Mouse (Mus musculus): ENCODE measurements at regions not wholly inside any gene's neighbourhood (a gene's known extent, or its start where the extent isn't known, plus 50 kb on each side); places are given as distances from the start of the nearest gene placed in this dataset.

DNA sequence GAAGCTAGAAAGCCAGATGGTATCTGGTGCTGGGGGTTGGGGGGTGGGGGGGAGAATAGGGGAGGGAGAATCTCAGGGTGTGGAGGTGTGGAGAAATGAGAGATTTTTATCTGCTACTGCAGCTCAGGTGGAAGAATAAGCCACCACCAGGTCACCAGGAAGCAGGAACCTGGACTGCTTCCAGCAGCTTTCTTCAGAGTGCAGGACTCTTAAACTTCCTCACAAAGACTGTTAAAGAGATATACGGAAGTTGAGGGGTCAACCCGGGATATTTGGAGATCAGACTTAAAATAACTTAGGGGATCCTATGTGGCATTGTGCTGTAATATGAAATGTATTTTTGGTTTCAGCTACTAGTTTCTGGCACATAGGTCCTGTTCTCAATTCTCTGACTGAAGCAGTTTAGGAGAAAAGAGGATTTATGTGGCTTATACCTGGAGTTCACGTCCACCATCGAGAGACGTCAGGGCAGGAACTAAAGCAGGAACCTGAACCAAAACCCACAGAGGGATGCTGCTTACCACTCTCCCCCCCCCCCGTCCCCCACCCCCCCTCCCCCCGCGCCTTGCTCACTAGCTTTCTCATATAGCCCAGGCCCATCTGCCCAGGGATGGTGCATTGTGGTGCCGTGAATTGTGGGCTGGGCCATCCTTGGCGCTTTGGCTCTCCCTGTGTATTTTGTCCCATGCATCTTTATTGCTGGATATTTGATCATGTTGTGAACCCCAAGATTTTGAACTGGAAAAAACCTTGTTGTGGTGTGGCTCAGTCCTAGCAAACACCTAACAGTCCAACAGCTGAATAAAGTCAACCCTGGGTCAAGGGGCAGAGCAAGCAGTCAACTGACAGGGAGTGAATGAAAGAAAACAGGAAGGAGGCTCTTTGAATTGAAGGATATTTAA, 143.2 kb downstream of the Qrsl1 start:
- Histone ChIP-seq H3K36me3 (ENCODE audit: control insufficient read depth, insufficient read depth, low read length) (no peaks in the 10 kb centered on the region), H3K9me3 (ENCODE audit: control insufficient read depth, low read length) (no peaks in the 10 kb centered on the region), H3K27me3 (ENCODE audit: control insufficient read depth, insufficient read depth, low read length) (no peaks in the 10 kb centered on the region), H3K9ac (replicated peaks; ENCODE audit: low read length) (no peak overlapping the region), H3K4me1 (ENCODE audit: control insufficient read depth, insufficient read depth, low read length) (no peaks in the 10 kb centered on the region), H3K4me3 (replicated peaks; ENCODE audit: low read depth, low read length) (no peak overlapping the region), H3K4me2 (ENCODE audit: low read length) (no peak overlapping the region), H3K27ac (replicated peaks; ENCODE audit: low read depth, low read length) (no peak overlapping the region)
- ATAC-seq (ENCODE audit: low FRiP score, low TSS enrichment) (no peak), DNase-seq (no peak)
- 84% methylated on average over 10 of the region's 10 CpGs for WGBS

DNA sequence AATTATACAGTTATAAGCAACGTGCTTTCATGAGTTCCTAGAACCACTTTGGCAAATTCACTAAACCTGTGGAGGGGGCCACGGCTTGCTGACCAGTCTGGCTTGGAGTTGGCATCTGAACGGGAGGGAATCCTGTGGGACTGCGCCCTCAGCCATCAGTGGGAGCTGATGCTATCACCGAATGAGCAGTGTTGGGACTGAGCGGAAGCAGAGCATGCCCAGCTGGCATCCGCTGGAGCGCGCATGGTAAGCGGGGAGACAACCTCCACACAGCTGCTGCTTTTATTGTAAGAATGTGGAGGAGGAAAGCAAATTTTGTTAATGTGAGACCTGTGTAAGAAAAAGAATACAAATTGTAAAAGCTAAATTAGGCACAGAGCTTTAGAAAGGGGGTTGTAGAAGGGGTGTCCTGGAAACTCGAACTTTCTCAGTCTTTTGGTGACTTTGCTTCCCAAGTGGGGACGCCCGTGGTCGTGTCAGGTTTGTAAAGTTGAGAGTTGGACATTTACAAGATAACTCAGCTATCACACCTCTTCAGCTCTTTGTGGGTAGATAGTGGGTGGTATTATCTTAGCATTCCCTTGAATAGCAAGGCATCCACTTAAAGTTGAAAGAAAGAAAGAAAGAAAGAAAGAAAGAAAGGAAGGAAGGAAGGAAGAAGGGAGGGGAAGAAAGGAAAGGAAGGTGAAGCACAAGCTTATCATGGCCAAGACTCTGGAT, 142.2 kb downstream of the Qrsl1 start:
- ATAC-seq (ENCODE audit: low FRiP score, low TSS enrichment), result no peak
- no peak overlapping the region for H3K4me3 ChIP-seq (replicated peaks; ENCODE audit: low read depth, low read length)
- no peaks in the 10 kb centered on the region for H3K4me1 ChIP-seq (ENCODE audit: control insufficient read depth, insufficient read depth, low read length)
- H3K9ac ChIP-seq (replicated peaks; ENCODE audit: low read length), result no peak overlapping the region
- no peaks in the 10 kb centered on the region for H3K36me3 ChIP-seq (ENCODE audit: control insufficient read depth, insufficient read depth, low read length)
- no peak for DNase-seq
- H3K27ac ChIP-seq (replicated peaks; ENCODE audit: low read depth, low read length), result no peak overlapping the region
- H3K9me3 ChIP-seq (ENCODE audit: control insufficient read depth, low read length), result no peaks in the 10 kb centered on the region
- no peak overlapping the region for H3K4me2 ChIP-seq (ENCODE audit: low read length)
- 82% methylated on average over 14 of the region's 14 CpGs for WGBS
- H3K27me3 ChIP-seq (ENCODE audit: control insufficient read depth, insufficient read depth, low read length), result no peaks in the 10 kb centered on the region

DNA sequence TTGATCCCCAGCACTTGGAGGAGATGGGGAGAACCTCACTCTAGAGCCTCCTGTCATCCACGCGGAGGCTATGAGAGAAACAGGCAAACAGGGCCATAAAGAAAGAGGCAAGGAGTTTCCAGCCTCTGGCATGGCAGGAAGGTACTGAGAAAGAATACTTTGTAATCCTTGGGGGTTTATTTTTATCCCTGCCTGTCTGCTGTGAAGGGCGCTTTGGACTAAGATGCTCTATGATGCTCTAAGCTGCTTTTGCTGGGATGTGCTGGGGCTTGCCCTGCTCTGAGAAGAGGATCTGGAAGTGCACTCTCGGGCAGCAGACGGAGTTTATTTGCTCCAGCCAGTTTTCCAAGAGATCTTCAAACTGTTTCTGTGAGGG, 141.7 kb downstream of the Qrsl1 start:
- WGBS, result 88% methylated on average over 5 of the region's 5 CpGs
- no peak overlapping the region for H3K27ac ChIP-seq (replicated peaks; ENCODE audit: low read depth, low read length)
- H3K4me1 ChIP-seq (ENCODE audit: control insufficient read depth, insufficient read depth, low read length), result no peaks in the 10 kb centered on the region
- H3K9ac ChIP-seq (replicated peaks; ENCODE audit: low read length), result no peak overlapping the region
- H3K4me3 ChIP-seq (replicated peaks; ENCODE audit: low read depth, low read length), result no peak overlapping the region
- ATAC-seq (ENCODE audit: low FRiP score, low TSS enrichment) (no peak), DNase-seq (no peak)
- no peaks in the 10 kb centered on the region for H3K9me3 ChIP-seq (ENCODE audit: control insufficient read depth, low read length)
- H3K4me2 ChIP-seq (ENCODE audit: low read length), result no peak overlapping the region
- H3K27me3 ChIP-seq (ENCODE audit: control insufficient read depth, insufficient read depth, low read length), result no peaks in the 10 kb centered on the region
- H3K36me3 ChIP-seq (ENCODE audit: control insufficient read depth, insufficient read depth, low read length), result no peaks in the 10 kb centered on the region

DNA sequence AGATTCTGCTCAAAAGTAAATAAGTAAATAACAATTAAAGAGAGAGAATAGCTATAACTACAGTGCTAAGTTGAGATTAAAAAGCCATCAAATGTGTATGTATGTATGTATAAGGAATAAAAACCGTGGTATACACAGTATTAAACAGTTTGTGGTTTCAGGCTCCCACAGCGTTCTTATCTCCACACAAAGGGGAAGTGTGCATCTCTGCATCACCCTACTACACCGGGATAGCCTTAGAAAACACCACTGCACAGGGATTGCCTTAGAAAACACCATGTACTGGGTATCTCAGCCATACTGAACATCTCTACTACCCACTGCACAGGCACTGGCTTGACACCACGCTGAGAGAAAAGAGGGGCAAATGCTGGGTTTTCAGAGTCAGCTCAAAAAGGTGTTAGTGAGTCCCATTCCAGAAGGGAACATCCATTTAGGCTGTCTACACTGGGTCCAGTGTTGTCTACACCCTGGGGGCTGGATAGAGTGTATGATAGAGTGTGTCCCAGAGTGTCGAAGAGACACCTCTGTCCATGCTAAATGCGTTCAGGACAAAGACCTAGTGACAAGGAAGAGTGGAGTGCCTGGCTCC, 139.5 kb downstream of the Qrsl1 start:
- no peak for DNase-seq
- H3K36me3 ChIP-seq (ENCODE audit: control insufficient read depth, insufficient read depth, low read length), result no peaks in the 10 kb centered on the region
- H3K27me3 ChIP-seq (ENCODE audit: control insufficient read depth, insufficient read depth, low read length), result no peaks in the 10 kb centered on the region
- H3K4me1 ChIP-seq (ENCODE audit: control insufficient read depth, insufficient read depth, low read length), result no peaks in the 10 kb centered on the region
- no peaks in the 10 kb centered on the region for H3K9me3 ChIP-seq (ENCODE audit: control insufficient read depth, low read length)
- WGBS, result 86% methylated on average over 6 of the region's 6 CpGs
- no peak overlapping the region for H3K4me3 ChIP-seq (replicated peaks; ENCODE audit: low read depth, low read length)
- H3K27ac ChIP-seq (replicated peaks; ENCODE audit: low read depth, low read length), result no peak overlapping the region
- no peak for ATAC-seq (ENCODE audit: low FRiP score, low TSS enrichment)
- no peak overlapping the region for H3K4me2 ChIP-seq (ENCODE audit: low read length)
- H3K9ac ChIP-seq (replicated peaks; ENCODE audit: low read length), result no peak overlapping the region

DNA sequence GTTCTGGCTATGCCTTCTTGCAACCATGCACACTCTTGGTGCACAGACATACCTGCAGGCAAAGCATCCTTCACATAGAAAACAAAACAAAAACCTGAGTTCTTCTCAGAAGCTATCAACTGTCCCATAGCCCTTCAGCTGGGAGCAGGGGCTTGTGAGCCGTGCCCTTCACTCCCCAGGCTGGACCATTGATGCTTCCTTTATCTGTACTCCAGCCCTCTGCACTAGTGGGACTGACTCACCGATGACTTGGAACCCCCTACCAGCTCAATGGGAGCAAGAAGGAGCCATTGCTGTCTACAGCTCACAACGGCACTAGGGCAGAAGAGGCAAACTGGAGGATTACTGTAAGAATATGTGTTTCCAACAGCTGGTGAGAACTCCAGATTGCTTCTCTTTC, 137.0 kb downstream of the Qrsl1 start:
- 86% methylated on average over 3 of the region's 3 CpGs for WGBS
- Histone ChIP-seq H3K27ac (replicated peaks; ENCODE audit: low read depth, low read length) (no peak overlapping the region), H3K4me2 (ENCODE audit: low read length) (no peak overlapping the region), H3K9ac (replicated peaks; ENCODE audit: low read length) (no peak overlapping the region), H3K27me3 (ENCODE audit: control insufficient read depth, insufficient read depth, low read length) (no peaks in the 10 kb centered on the region), H3K4me1 (ENCODE audit: control insufficient read depth, insufficient read depth, low read length) (no peaks in the 10 kb centered on the region), H3K36me3 (ENCODE audit: control insufficient read depth, insufficient read depth, low read length) (no peaks in the 10 kb centered on the region), H3K9me3 (ENCODE audit: control insufficient read depth, low read length) (no peaks in the 10 kb centered on the region), H3K4me3 (replicated peaks; ENCODE audit: low read depth, low read length) (no peak overlapping the region)
- ATAC-seq (ENCODE audit: low FRiP score, low TSS enrichment) (no peak), DNase-seq (no peak)

DNA sequence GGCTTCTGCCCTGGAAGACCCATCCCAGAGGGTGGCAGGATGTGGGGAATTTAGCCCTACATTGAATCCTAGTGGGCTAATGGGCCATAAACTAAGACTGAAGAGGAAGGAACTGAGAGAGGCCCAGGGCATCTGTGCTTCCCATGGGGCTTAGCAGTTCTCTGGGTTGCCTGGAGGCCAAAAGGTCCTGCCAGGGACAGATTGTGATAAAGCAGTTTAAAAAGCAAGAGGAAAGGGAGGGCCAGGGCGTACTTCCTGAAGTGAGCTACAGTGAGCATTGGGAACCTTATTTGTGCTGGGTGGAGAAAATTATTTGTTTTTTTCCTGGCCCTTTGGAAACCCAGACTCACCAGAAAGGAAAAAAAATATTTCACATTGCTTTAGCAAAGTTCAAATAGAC, 136.3 kb downstream of the Qrsl1 start:
- Histone ChIP-seq H3K9me3 (ENCODE audit: control insufficient read depth, low read length) (no peaks in the 10 kb centered on the region), H3K36me3 (ENCODE audit: control insufficient read depth, insufficient read depth, low read length) (no peaks in the 10 kb centered on the region), H3K4me2 (ENCODE audit: low read length) (no peak overlapping the region), H3K9ac (replicated peaks; ENCODE audit: low read length) (no peak overlapping the region), H3K4me1 (ENCODE audit: control insufficient read depth, insufficient read depth, low read length) (no peaks in the 10 kb centered on the region), H3K27me3 (ENCODE audit: control insufficient read depth, insufficient read depth, low read length) (no peaks in the 10 kb centered on the region), H3K4me3 (replicated peaks; ENCODE audit: low read depth, low read length) (no peak overlapping the region), H3K27ac (replicated peaks; ENCODE audit: low read depth, low read length) (no peak overlapping the region)
- no peak for ATAC-seq (ENCODE audit: low FRiP score, low TSS enrichment)
- 89% methylated on average over 1 of the region's 1 CpGs for WGBS
- DNase-seq, result no peak

DNA sequence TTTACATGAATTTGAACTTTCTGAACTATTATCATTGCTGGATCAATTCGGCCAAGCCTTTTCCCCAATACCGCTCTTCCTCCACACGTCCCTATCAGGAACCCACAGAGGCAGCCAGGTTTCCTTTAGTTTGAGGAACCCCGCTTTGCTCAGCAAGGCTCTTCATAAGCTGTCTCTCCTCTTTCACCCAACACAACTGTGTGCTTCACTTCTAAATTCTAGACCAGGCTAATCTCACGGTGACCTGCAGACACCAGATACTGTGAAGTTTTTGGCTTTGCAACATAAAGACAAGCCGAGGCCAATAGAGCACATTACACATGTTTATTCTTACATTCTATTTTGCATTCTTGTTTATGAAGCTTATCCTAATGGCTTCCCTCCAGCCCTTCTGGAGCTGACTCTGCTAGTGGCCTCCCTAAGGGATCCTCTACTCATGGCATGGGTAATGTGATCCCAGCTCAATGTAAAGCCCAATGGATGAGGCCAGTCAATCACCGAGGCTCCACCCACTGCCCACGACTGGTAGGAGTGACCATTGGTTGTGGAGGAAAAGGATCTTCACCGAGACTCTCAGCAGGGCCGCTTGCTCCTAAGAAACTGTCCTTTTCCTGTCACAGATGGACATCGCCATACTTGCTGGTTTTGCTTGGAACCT, 135.6 kb downstream of the Qrsl1 start:
- DNase-seq, result no peak
- H3K9me3 ChIP-seq (ENCODE audit: control insufficient read depth, low read length), result no peaks in the 10 kb centered on the region
- H3K9ac ChIP-seq (replicated peaks; ENCODE audit: low read length), result no peak overlapping the region
- no peaks in the 10 kb centered on the region for H3K27me3 ChIP-seq (ENCODE audit: control insufficient read depth, insufficient read depth, low read length)
- no peak overlapping the region for H3K27ac ChIP-seq (replicated peaks; ENCODE audit: low read depth, low read length)
- ATAC-seq (ENCODE audit: low FRiP score, low TSS enrichment), result no peak
- H3K4me3 ChIP-seq (replicated peaks; ENCODE audit: low read depth, low read length), result no peak overlapping the region
- WGBS, result 81% methylated on average over 11 of the region's 11 CpGs
- H3K4me2 ChIP-seq (ENCODE audit: low read length), result no peak overlapping the region
- H3K4me1 ChIP-seq (ENCODE audit: control insufficient read depth, insufficient read depth, low read length), result no peaks in the 10 kb centered on the region
- no peaks in the 10 kb centered on the region for H3K36me3 ChIP-seq (ENCODE audit: control insufficient read depth, insufficient read depth, low read length)

DNA sequence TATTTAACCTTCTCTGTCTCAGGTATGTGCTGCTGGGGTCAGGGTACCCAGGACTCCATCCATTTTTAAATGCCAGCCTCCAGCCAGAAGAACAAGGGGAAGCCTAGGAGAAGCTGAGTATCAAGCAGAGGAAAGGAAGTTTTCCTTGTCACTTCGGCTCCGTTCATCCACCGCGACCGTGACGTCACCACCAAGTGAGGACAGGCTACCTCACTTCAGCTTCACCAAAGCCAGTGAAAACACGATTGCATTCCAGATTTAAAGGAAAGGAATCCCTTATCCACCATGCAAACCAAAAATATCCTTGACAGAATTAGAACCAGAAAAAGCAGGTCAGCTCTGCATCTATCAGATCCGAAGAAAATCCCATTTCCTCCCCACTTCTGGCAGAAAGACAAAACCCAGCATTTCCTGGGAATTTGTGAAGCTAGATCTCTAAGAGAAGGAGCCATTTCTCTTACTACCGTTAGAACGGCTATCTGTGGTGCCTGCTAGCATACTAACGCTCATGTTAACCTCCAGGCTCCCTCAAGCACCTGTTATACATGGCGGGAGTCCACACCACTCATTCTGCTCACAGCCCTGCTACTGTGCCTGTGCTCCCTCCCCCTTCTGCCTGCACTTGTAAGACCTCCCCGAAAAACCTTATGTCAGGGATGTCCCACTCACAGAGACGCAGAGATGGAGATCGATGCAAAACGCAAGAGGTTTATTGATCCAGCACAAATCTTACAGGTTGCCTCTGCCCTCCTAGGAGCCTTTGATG, 133.4 kb downstream of the Qrsl1 start:
- no peak for DNase-seq
- H3K9me3 ChIP-seq (ENCODE audit: control insufficient read depth, low read length), result no peaks in the 10 kb centered on the region

More for the DNA sequence above, 133.4 kb downstream of the Qrsl1 start:
- no peak overlapping the region for H3K4me3 ChIP-seq (replicated peaks; ENCODE audit: low read depth, low read length)
- no peak overlapping the region for H3K9ac ChIP-seq (replicated peaks; ENCODE audit: low read length)
- no peaks in the 10 kb centered on the region for H3K4me1 ChIP-seq (ENCODE audit: control insufficient read depth, insufficient read depth, low read length)
- H3K27ac ChIP-seq (replicated peaks; ENCODE audit: low read depth, low read length), result no peak overlapping the region
- no peak overlapping the region for H3K4me2 ChIP-seq (ENCODE audit: low read length)
- no peaks in the 10 kb centered on the region for H3K36me3 ChIP-seq (ENCODE audit: control insufficient read depth, insufficient read depth, low read length)
- WGBS, result 84% methylated on average over 16 of the region's 16 CpGs
- no peak for ATAC-seq (ENCODE audit: low FRiP score, low TSS enrichment)
- no peaks in the 10 kb centered on the region for H3K27me3 ChIP-seq (ENCODE audit: control insufficient read depth, insufficient read depth, low read length)

All from midbrain, embryonic 14.5 days (tissue).